Mouse (Mus musculus): ENCODE results near the gene Hnrnpll. TPM values are rescaled to one million over a fixed set of nuclear protein-coding genes. Genes with fewer than 3 reads are reported as not detected.

Hnrnpll gene
- polyA plus RNA-seq, 1 experiment from 2014 or later: 58.6 TPM

DNA sequence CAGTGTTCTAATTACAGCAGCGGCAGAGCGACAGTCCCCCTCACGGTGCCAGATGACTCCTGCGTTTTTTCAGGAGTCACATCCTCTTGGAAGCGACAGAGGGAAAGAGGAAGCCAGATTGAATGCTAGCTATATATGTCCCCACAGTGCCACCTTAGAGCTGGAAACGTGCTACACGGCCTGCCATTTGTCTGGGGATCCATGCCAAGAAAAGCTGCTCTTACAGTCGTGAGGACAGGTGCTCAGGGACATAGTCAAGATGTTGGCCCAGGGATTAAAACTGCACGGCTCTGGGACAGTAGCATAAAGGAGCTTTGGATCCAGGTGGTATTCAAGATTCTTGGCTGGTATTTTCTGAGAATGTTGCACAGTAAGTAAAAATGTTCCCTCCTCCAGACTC, 22.3 kb upstream of the Hnrnpll start:
- Histone ChIP-seq H3K4me1 (replicated peaks) (no peaks in the 10 kb centered on the region), H3K9me3 (no peaks in the 10 kb centered on the region), H3K4me3 (no peak overlapping the region), H3K36me3 (no peaks in the 10 kb centered on the region), H3K4me2 (no peak overlapping the region), H3K27ac (replicated peaks) (no peak overlapping the region), H3K9ac (no peak overlapping the region), H3K27me3 (no peaks in the 10 kb centered on the region)
- ATAC-seq (ENCODE audit: low FRiP score, low read depth): no peak
- 76% methylated on average over 9 of the region's 9 CpGs for WGBS

DNA sequence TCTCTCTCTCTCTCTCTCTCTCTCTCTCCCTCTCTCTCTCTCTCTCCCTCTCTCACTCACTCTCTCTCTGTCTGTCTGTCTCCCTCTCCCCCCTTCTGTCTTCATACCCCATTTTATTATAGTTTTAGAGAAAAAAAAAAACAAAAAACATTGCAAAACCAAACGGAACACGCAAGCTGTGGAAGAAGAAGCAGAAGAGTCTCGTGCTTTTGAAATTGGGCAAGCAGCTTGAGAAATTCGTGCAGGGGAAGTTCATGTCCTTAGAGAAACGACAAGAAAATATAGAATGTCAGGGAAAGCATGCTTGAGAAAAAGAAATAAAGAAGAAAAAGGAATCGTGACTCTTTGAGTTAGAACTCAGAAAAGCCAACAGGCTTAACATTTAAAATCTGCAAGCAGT, 21.1 kb upstream of the Hnrnpll start:
- WGBS: 85% methylated on average over 6 of the region's 6 CpGs
- Histone ChIP-seq H3K4me3 (no peak overlapping the region), H3K4me2 (no peak overlapping the region), H3K9ac (no peak overlapping the region), H3K27me3 (no peaks in the 10 kb centered on the region), H3K36me3 (no peaks in the 10 kb centered on the region), H3K9me3 (no peaks in the 10 kb centered on the region), H3K4me1 (replicated peaks) (no peaks in the 10 kb centered on the region), H3K27ac (replicated peaks) (no peak overlapping the region)
- no peak for ATAC-seq (ENCODE audit: low FRiP score, low read depth)

DNA sequence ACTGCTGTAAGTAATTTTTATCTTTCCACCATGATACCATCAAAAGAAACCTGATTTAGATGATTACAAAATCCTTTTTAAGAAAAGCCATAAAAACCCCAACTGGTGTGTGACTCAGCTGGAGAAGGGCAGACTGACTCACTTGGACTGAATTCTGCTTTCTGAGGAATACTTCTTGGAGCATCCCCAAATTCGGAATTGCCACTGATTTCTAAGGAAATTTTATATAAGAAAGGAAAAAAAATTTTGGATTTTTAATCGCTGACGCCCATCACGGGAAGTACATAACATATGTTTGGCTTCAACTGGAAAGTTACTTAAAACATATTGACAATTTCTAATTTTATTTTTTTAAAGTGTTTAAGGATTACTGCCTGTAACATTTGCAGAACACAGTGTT, 16.6 kb upstream of the Hnrnpll start:
- Histone ChIP-seq H3K9me3 (no peaks in the 10 kb centered on the region), H3K4me1 (replicated peaks) (no peaks in the 10 kb centered on the region), H3K27ac (replicated peaks) (no peak overlapping the region), H3K9ac (no peak overlapping the region), H3K36me3 (no peaks in the 10 kb centered on the region), H3K4me3 (no peak overlapping the region), H3K27me3 (no peaks in the 10 kb centered on the region), H3K4me2 (no peak overlapping the region)
- WGBS: 94% methylated on average over 4 of the region's 4 CpGs
- ATAC-seq (ENCODE audit: low FRiP score, low read depth): no peak

DNA sequence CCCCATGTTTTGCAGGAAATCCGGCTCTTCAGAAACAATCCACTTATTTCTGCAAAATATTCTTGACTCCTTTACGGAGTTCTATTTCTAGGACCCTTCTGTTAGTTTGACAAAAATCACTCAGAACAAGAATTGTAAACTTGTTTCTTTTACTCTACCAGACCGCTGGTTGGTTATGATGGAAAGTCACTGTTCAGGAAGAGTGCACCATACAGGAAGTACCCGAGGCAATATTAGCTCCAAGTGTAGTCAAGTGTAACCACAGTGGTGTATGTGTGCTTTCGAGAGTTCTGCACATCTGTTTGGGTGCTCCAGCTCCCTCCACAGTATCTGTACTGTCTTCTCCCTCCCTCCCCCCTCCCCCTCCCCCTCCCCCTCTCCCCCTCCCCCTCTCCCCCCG, 5.1 kb upstream of the Hnrnpll start:
- WGBS: 84% methylated on average over 5 of the region's 6 CpGs
- no peak for ATAC-seq (ENCODE audit: low FRiP score, low read depth)
- Histone ChIP-seq H3K36me3 (no peaks in the 10 kb centered on the region), H3K4me1 (replicated peaks) (peaks cover 8% of the 10 kb centered on the region), H3K27me3 (no peaks in the 10 kb centered on the region), H3K9ac (no peak overlapping the region), H3K4me3 (no peak overlapping the region), H3K4me2 (no peak overlapping the region), H3K9me3 (no peaks in the 10 kb centered on the region), H3K27ac (replicated peaks) (no peak overlapping the region)

DNA sequence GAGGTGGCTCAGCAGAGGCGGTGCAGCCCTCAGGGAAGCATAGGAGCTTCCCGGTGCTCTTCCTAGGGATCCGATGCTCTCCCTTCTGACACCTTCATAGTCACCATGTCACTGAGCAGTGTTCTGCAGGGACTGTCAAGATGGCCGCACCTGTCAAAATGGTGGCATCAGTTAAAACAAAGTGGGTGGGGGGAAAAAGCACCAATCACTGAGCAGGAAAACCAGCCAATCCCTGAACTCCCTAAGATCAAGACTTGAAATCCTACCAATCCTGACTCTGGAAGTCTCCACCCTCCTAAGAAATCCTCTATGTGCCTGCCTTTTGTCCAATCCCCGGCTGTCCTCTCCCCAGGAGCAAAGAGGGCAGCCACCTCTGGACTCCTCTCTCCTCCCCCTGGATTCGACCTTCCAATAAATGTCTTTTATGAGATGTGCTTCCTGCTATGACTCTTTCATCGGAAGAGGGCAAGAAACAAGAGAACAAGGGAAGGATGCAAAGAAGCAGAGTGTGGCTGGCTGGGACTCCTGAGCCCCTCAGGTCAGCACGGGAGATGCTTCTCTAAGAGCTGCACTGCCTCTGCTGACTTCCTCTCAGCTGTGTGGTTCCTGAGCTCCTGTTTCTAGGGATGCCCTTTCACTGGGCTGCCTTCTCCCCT, 1.8 kb upstream of the Hnrnpll start:
- no peak overlapping the region for H3K4me2 ChIP-seq
- no peaks in the 10 kb centered on the region for H3K9me3 ChIP-seq
- H3K27me3 ChIP-seq: no peaks in the 10 kb centered on the region
- no peaks in the 10 kb centered on the region for H3K36me3 ChIP-seq
- WGBS: 67% methylated on average over 8 of the region's 8 CpGs
- ATAC-seq (ENCODE audit: low FRiP score, low read depth): no peak
- H3K4me1 ChIP-seq (replicated peaks): peaks cover 26% of the 10 kb centered on the region
- H3K9ac ChIP-seq: no peak overlapping the region
- H3K27ac ChIP-seq (replicated peaks): no peak overlapping the region
- no peak overlapping the region for H3K4me3 ChIP-seq

DNA sequence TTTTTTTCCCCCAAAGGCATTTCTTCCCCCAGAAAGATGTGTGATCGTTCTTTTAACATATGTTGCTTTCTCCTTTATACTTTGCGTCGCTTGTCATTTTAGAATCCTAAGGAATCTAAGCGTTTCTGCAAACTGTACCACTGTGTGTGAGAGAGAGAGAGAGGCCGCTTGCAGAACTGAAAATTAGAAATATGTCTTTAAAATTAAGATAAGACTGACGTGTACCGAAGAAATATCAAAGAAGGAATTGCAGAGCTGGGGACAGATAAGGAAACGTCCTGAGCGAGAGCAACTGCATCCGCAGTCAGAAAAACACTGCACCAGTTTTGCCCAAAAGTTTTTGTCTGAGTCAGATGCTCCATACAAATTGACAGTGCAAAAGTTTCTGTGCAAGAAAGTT, 1.3 kb upstream of the Hnrnpll start:
- H3K4me2 ChIP-seq: no peak overlapping the region; the same call in 1 of the 2 replicates
- no peaks in the 10 kb centered on the region for H3K27me3 ChIP-seq
- no peaks in the 10 kb centered on the region for H3K36me3 ChIP-seq
- no peak for ATAC-seq (ENCODE audit: low FRiP score, low read depth)
- H3K27ac ChIP-seq (replicated peaks): no peak overlapping the region
- WGBS: 92% methylated on average over 10 of the region's 10 CpGs
- no peak overlapping the region for H3K4me3 ChIP-seq
- H3K9ac ChIP-seq: no peak overlapping the region
- no peaks in the 10 kb centered on the region for H3K9me3 ChIP-seq
- H3K4me1 ChIP-seq (replicated peaks): peaks cover 29% of the 10 kb centered on the region

DNA sequence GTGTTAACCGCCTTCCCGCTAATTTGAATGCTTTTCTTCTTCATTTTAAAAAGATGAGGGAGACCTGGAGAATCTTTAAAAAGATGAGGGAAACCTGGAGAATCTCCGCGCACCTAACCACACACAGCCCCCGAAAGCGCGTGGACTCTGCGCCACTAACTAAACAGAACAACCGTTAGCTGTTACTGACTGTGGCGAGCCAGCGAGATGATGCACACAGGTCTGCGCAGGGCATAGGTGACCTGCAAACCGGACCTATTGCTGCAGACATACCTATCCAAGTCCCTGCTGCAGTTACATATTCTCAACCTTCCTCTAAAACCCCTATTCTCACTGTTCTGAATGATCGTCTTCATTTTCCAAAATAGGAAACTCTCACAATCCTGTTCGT, 481 bp upstream of the Hnrnpll start:
- peak overlapping the region; percentile 79 for H3K4me2 ChIP-seq
- H3K9me3 ChIP-seq: no peaks in the 10 kb centered on the region
- no peaks in the 10 kb centered on the region for H3K36me3 ChIP-seq
- peak overlapping the region; percentile 96 for H3K9ac ChIP-seq
- WGBS: 2% methylated on average over 15 of the region's 15 CpGs
- peaks cover 34% of the 10 kb centered on the region for H3K4me1 ChIP-seq (replicated peaks)
- peak overlapping the region; percentile 98 for H3K27ac ChIP-seq (replicated peaks)
- ATAC-seq (ENCODE audit: low FRiP score, low read depth): peak; percentile 47
- H3K27me3 ChIP-seq: no peaks in the 10 kb centered on the region
- H3K4me3 ChIP-seq: peak overlapping the region; percentile 88

DNA sequence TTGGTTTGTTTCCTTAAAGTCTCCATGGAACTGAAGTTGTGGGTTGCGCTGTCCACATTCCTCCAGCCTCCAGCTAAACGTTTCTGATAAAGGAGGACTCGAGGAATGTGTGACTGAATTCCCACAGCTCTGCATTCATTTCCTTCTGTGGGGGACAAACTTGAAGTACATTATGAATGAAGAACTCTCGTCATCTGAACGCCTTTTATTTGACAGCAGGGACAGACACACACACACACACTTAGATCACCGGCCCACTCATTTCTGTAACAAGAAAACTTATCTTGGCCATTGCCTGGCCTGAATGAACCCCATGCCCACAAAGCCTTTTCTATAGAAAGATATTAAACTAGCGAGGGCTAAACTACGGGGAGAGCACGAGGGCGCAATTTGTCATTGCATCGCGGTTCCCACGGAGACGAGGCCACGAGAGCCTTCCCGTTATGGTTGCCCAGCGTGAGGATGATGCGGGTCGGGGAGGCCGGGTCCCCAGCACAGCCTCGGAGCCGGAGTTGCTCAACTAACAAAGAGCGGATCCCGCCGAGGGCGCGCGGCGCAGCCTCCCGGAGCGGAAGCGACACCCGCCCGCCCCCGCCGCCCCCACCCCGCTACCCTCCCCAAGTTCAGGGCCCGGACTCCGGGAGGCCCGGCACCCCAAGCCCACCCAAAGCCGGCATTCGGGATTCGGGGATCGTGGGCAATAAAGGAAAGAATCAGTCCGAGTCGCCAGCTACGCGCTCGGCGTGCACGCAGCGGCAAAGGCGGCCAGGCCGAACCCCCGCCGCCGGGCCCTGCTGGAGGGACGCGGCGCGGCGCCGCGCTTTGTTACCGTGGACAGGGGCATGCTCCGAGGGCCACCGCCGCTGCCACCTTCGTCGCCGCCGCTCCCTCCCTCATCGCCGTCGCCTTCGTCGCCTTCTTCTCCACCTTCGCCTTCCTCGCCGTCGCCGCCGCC, 1.0 kb downstream of the Hnrnpll start:
- under 1% methylated on average over 65 of the region's 83 CpGs for whole genome bisulfite sequencing
- 0 out of 2 replicates have a peak, but pooled peaks have one; percentile 3 for ATAC-seq (ENCODE audit: low FRiP score, low read depth)
- H3K9me3 ChIP-seq: no peaks in the 10 kb centered on the region
- H3K36me3 ChIP-seq: no peaks in the 10 kb centered on the region
- H3K4me3 ChIP-seq: peak overlapping the region; percentile 88
- peaks cover 34% of the 10 kb centered on the region for H3K4me1 ChIP-seq (replicated peaks)
- H3K27me3 ChIP-seq: no peaks in the 10 kb centered on the region
- H3K27ac ChIP-seq (replicated peaks): peak overlapping the region; percentile 98
- peak overlapping the region; percentile 79 for H3K4me2 ChIP-seq
- H3K9ac ChIP-seq: peak overlapping the region; percentile 96

DNA sequence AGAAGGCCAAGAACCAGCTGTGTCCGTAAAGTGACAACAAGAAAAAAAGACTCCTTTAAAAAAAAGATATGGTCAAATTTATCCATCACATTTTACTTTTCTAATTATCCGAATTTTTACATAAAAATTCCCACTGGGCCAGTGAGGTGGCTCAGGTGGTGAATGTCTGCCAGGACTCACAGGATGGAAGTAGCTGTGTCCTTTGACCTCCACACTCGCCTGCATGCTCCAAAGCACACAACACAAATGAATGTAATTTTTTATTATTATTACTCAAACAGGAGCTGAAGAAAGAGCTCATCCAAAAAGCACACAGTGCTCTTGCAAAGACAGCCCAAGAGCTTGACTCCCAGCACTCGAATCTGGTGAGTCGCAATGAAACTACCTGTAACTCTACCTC, 2.0 kb downstream of the Hnrnpll start:
- Histone ChIP-seq H3K27ac (replicated peaks) (no peak overlapping the region), H3K4me1 (replicated peaks) (peaks cover 34% of the 10 kb centered on the region), H3K9me3 (no peaks in the 10 kb centered on the region), H3K4me3 (peak overlapping the region; percentile 88), H3K4me2 (peak overlapping the region; percentile 79), H3K9ac (peak overlapping the region; percentile 24), H3K36me3 (no peaks in the 10 kb centered on the region), H3K27me3 (no peaks in the 10 kb centered on the region)
- WGBS: 12% methylated on average over 5 of the region's 5 CpGs
- no peak for ATAC-seq (ENCODE audit: low FRiP score, low read depth)

DNA sequence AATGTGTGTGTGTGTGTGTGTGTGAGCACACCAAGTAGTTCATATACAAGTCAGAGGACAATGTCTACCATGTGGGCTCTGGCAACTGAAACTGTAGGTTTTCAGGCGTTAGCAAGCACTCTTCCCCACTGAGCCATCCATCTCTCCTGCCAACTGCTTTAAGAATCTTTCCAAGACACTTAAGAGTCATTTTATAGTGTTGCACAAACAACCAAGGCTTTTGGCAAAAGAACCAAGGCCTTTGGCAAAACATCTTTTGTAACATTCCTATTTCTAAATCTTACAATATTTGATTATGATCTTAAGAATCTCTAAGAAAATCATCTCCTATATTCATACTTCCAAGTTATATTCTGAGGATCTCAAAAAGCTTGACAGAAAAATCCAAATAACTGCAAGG, 2.4 kb downstream of the Hnrnpll start:
- Histone ChIP-seq H3K36me3 (no peaks in the 10 kb centered on the region), H3K9me3 (no peaks in the 10 kb centered on the region), H3K27me3 (no peaks in the 10 kb centered on the region), H3K27ac (replicated peaks) (no peak overlapping the region), H3K4me2 (peak overlapping the region; percentile 79), H3K9ac (0 out of 2 replicates have a peak overlapping the region, but pooled peaks have one; percentile 24), H3K4me3 (peak overlapping the region; percentile 88), H3K4me1 (replicated peaks) (peaks cover 34% of the 10 kb centered on the region)
- WGBS: 0% methylated on average over 1 of the region's 1 CpGs
- ATAC-seq (ENCODE audit: low FRiP score, low read depth): no peak

DNA sequence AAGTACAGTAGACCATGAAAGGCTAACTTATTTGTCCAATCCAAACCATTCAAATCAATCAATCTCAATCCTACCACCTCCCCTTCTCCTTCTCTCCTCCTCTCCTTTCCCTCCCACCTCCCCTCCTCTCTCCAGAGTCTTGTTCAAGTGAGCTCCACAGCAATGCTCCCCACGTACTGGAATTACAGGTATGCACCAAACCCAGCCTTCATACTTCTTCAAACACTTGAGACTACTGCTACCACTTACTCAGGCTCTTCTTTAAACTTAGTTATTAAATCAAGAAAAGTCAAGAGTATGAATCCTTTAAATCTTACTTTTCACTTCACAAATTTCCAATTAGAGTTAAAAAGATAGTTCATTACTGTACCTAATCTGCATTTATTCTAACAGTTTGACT, 3.6 kb downstream of the Hnrnpll start:
- peaks cover 37% of the 10 kb centered on the region for H3K4me1 ChIP-seq (replicated peaks)
- 45% methylated on average over 1 of the region's 1 CpGs for WGBS
- H3K36me3 ChIP-seq: no peaks in the 10 kb centered on the region
- no peaks in the 10 kb centered on the region for H3K27me3 ChIP-seq
- no peak overlapping the region for H3K9ac ChIP-seq
- H3K4me2 ChIP-seq: no peak overlapping the region
- no peaks in the 10 kb centered on the region for H3K9me3 ChIP-seq
- H3K27ac ChIP-seq (replicated peaks): no peak overlapping the region
- no peak for ATAC-seq (ENCODE audit: low FRiP score, low read depth)
- H3K4me3 ChIP-seq: no peak overlapping the region

DNA sequence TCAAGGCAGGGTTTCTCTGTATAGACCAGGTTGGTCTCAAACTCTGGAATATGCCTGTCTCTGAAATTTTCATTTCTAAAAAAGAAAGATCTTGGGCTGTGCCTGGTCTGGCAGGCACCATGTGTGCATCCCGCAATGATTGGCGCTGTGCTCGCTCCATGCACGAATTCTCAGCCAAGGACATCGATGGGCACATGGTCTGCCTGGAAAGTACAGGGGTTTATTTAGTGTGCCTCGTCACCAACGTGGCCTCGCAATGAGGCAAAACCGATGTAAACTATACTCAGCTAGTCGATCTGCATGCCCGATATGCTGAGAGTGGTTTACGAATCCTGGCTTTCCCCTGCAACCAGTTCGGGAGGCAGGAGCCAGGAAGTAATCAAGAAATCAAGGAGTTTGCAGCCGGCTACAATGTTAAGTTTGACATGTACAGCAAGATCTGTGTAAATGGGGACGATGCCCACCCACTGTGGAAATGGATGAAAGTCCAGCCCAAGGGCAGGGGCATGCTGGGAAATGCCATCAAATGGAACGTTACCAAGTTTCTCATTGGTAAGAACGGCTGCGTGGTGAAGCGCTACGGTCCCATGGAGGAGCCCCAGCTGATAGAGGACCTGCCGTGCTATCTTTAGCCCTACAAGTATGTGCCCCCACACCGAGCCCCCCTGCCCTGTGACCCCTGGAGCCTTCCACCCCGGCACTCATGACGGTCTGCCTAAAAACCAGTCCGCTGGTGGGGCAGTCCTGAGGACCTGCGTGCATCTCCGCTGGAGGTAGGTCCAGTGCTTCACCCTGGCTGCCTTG, 8.0 kb downstream of the Hnrnpll start:
- no peak overlapping the region for H3K4me2 ChIP-seq
- peaks cover 20% of the 10 kb centered on the region for H3K36me3 ChIP-seq
- no peaks in the 10 kb centered on the region for H3K9me3 ChIP-seq
- H3K4me1 ChIP-seq (replicated peaks): peaks cover 12% of the 10 kb centered on the region
- no peak overlapping the region for H3K27ac ChIP-seq (replicated peaks)
- no peaks in the 10 kb centered on the region for H3K27me3 ChIP-seq
- WGBS: 79% methylated on average over 27 of the region's 27 CpGs
- no peak overlapping the region for H3K9ac ChIP-seq
- no peak for ATAC-seq (ENCODE audit: low FRiP score, low read depth)
- no peak overlapping the region for H3K4me3 ChIP-seq

Measured in hindbrain, embryonic 15.5 days (tissue).